Mouse (Mus musculus): ENCODE measurements around the gene 5830473C10Rik. TPM values are rescaled to one million over a fixed set of nuclear protein-coding genes. Genes with fewer than 3 reads are reported as not detected.

Gene 5830473C10Rik
- polyA plus RNA-seq, 1 experiment from 2014 or later: not detected

- Histone ChIP-seq H3K27me3 (ENCODE audit: control insufficient read depth, insufficient read depth, low read length) (no peaks in the 10 kb centered on the region), H3K4me3 (ENCODE audit: low read depth, low read length) (no peak overlapping the region), H3K9ac (ENCODE audit: low read length) (no peak overlapping the region), H3K4me1 (replicated peaks; ENCODE audit: control insufficient read depth, insufficient read depth, low read length) (no peaks in the 10 kb centered on the region), H3K27ac (ENCODE audit: low read depth, low read length) (no peak overlapping the region), H3K36me3 (ENCODE audit: control insufficient read depth, insufficient read depth, low read length) (no peaks in the 10 kb centered on the region), H3K9me3 (ENCODE audit: control insufficient read depth, low read length) (no peaks in the 10 kb centered on the region), H3K4me2 (ENCODE audit: low read depth, low read length, severe bottlenecking) (no peak overlapping the region)
- ATAC-seq (replicated peaks; ENCODE audit: low FRiP score): no peak
- DNase-seq (ENCODE audit: low spot score): no peak
- 87% methylated on average over 4 of the region's 4 CpGs for WGBS
Measured at GRCm38 (mm10) chr5:90564161-90564560, 3.3 kb downstream of the 5830473C10Rik start.

DNA sequence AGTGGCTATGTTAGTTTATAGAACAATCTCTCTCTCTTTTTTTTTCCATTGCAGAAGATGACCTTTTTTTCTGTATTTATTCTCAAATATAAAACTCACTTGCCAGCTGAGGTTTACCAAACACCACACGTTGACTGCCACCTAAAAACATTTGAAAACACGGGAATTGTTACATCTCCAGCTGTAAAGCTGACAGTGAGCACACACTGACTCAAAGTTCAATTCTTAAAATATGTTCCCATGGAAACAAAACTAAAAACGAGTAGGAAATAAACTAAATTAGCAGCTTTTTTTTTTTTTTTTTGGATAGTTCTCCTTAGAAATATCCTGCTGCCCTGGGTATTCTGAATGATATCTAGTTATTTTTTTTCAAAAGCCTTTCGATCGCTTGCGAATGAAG lies 4.3 kb downstream of the 5830473C10Rik start:
- Histone ChIP-seq H3K9ac (ENCODE audit: low read length) (no peak overlapping the region), H3K9me3 (ENCODE audit: control insufficient read depth, low read length) (no peaks in the 10 kb centered on the region), H3K36me3 (ENCODE audit: control insufficient read depth, insufficient read depth, low read length) (no peaks in the 10 kb centered on the region), H3K4me1 (replicated peaks; ENCODE audit: control insufficient read depth, insufficient read depth, low read length) (no peaks in the 10 kb centered on the region), H3K4me2 (ENCODE audit: low read depth, low read length, severe bottlenecking) (no peak overlapping the region), H3K27me3 (ENCODE audit: control insufficient read depth, insufficient read depth, low read length) (no peaks in the 10 kb centered on the region), H3K27ac (ENCODE audit: low read depth, low read length) (no peak overlapping the region), H3K4me3 (ENCODE audit: low read depth, low read length) (no peak overlapping the region)
- no peak for DNase-seq (ENCODE audit: low spot score)
- ATAC-seq (replicated peaks; ENCODE audit: low FRiP score): no peak
- WGBS: 87% methylated on average over 6 of the region's 6 CpGs

GRCm38 (mm10) chr5:90567788-90568187 lies 6.9 kb downstream of the 5830473C10Rik start:
- no peak for DNase-seq (ENCODE audit: low spot score)
- ATAC-seq (replicated peaks; ENCODE audit: low FRiP score): no peak
- H3K4me2 ChIP-seq (ENCODE audit: low read depth, low read length, severe bottlenecking): no peak overlapping the region
- no peaks in the 10 kb centered on the region for H3K27me3 ChIP-seq (ENCODE audit: control insufficient read depth, insufficient read depth, low read length)
- no peaks in the 10 kb centered on the region for H3K9me3 ChIP-seq (ENCODE audit: control insufficient read depth, low read length)
- H3K4me1 ChIP-seq (replicated peaks; ENCODE audit: control insufficient read depth, insufficient read depth, low read length): no peaks in the 10 kb centered on the region
- no peak overlapping the region for H3K27ac ChIP-seq (ENCODE audit: low read depth, low read length)
- no peak overlapping the region for H3K4me3 ChIP-seq (ENCODE audit: low read depth, low read length)
- 84% methylated on average over 5 of the region's 5 CpGs for WGBS
- H3K9ac ChIP-seq (ENCODE audit: low read length): no peak overlapping the region
- H3K36me3 ChIP-seq (ENCODE audit: control insufficient read depth, insufficient read depth, low read length): no peaks in the 10 kb centered on the region

- H3K4me3 ChIP-seq (ENCODE audit: low read depth, low read length): no peak overlapping the region
- H3K4me1 ChIP-seq (replicated peaks; ENCODE audit: control insufficient read depth, insufficient read depth, low read length): no peaks in the 10 kb centered on the region
- no peaks in the 10 kb centered on the region for H3K27me3 ChIP-seq (ENCODE audit: control insufficient read depth, insufficient read depth, low read length)
- DNase-seq (ENCODE audit: low spot score): no peak
- H3K9me3 ChIP-seq (ENCODE audit: control insufficient read depth, low read length): no peaks in the 10 kb centered on the region
- no peaks in the 10 kb centered on the region for H3K36me3 ChIP-seq (ENCODE audit: control insufficient read depth, insufficient read depth, low read length)
- H3K4me2 ChIP-seq (ENCODE audit: low read depth, low read length, severe bottlenecking): no peak overlapping the region
- no peak for ATAC-seq (replicated peaks; ENCODE audit: low FRiP score)
- no peak overlapping the region for H3K9ac ChIP-seq (ENCODE audit: low read length)
- H3K27ac ChIP-seq (ENCODE audit: low read depth, low read length): no peak overlapping the region
Measured at GRCm38 (mm10) chr5:90568338-90568737, 7.4 kb downstream of the 5830473C10Rik start.

GRCm38 (mm10) chr5:90571216-90571615 lies 10.3 kb downstream of the 5830473C10Rik start:
- Histone ChIP-seq H3K9ac (ENCODE audit: low read length) (no peak overlapping the region), H3K9me3 (ENCODE audit: control insufficient read depth, low read length) (no peaks in the 10 kb centered on the region), H3K4me3 (ENCODE audit: low read depth, low read length) (no peak overlapping the region), H3K27me3 (ENCODE audit: control insufficient read depth, insufficient read depth, low read length) (no peaks in the 10 kb centered on the region), H3K4me2 (ENCODE audit: low read depth, low read length, severe bottlenecking) (no peak overlapping the region), H3K4me1 (replicated peaks; ENCODE audit: control insufficient read depth, insufficient read depth, low read length) (no peaks in the 10 kb centered on the region), H3K36me3 (ENCODE audit: control insufficient read depth, insufficient read depth, low read length) (no peaks in the 10 kb centered on the region), H3K27ac (ENCODE audit: low read depth, low read length) (no peak overlapping the region)
- DNase-seq (ENCODE audit: low spot score) (no peak), ATAC-seq (replicated peaks; ENCODE audit: low FRiP score) (no peak)
- 65% methylated on average over 3 of the region's 3 CpGs for WGBS

GRCm38 (mm10) chr5:90577751-90578150 lies 16.8 kb downstream of the 5830473C10Rik start:
- no peak overlapping the region for H3K9ac ChIP-seq (ENCODE audit: low read length)
- no peaks in the 10 kb centered on the region for H3K9me3 ChIP-seq (ENCODE audit: control insufficient read depth, low read length)
- DNase-seq (ENCODE audit: low spot score) (no peak), ATAC-seq (replicated peaks; ENCODE audit: low FRiP score) (no peak)
- no peak overlapping the region for H3K4me2 ChIP-seq (ENCODE audit: low read depth, low read length, severe bottlenecking)
- H3K36me3 ChIP-seq (ENCODE audit: control insufficient read depth, insufficient read depth, low read length): no peaks in the 10 kb centered on the region
- no peak overlapping the region for H3K27ac ChIP-seq (ENCODE audit: low read depth, low read length)
- 92% methylated on average over 9 of the region's 9 CpGs for WGBS
- no peak overlapping the region for H3K4me3 ChIP-seq (ENCODE audit: low read depth, low read length)
- H3K27me3 ChIP-seq (ENCODE audit: control insufficient read depth, insufficient read depth, low read length): no peaks in the 10 kb centered on the region
- no peaks in the 10 kb centered on the region for H3K4me1 ChIP-seq (replicated peaks; ENCODE audit: control insufficient read depth, insufficient read depth, low read length)

GRCm38 (mm10) chr5:90579556-90579955 lies 18.6 kb downstream of the 5830473C10Rik start:
- no peaks in the 10 kb centered on the region for H3K27me3 ChIP-seq (ENCODE audit: control insufficient read depth, insufficient read depth, low read length)
- no peak for DNase-seq (ENCODE audit: low spot score)
- H3K4me2 ChIP-seq (ENCODE audit: low read depth, low read length, severe bottlenecking): no peak overlapping the region
- no peak overlapping the region for H3K9ac ChIP-seq (ENCODE audit: low read length)
- no peak for ATAC-seq (replicated peaks; ENCODE audit: low FRiP score)
- no peaks in the 10 kb centered on the region for H3K36me3 ChIP-seq (ENCODE audit: control insufficient read depth, insufficient read depth, low read length)
- H3K4me1 ChIP-seq (replicated peaks; ENCODE audit: control insufficient read depth, insufficient read depth, low read length): no peaks in the 10 kb centered on the region
- 88% methylated on average over 9 of the region's 9 CpGs for WGBS
- no peak overlapping the region for H3K27ac ChIP-seq (ENCODE audit: low read depth, low read length)
- H3K4me3 ChIP-seq (ENCODE audit: low read depth, low read length): no peak overlapping the region
- H3K9me3 ChIP-seq (ENCODE audit: control insufficient read depth, low read length): no peaks in the 10 kb centered on the region

DNA sequence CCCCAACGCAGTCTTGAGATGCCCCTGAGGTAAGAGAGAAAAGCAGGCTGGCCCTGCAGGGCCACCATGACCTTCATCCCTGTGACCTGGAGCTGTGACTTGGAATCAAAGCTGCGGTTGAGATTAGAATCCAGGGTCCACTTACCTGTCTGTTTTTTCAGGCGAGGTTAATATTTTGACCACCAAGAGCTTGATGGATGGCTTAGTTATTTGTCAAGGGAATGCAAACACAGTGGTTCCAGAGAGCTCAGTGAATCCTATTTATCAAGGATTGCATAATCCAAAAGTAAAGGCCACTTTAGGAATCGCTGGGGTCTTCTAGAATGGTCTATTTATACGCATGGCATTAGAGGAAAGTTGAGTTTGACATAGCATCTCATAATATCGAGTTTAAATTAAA lies 21.3 kb downstream of the 5830473C10Rik start:
- Histone ChIP-seq H3K27ac (ENCODE audit: low read depth, low read length) (no peak overlapping the region), H3K9me3 (ENCODE audit: control insufficient read depth, low read length) (no peaks in the 10 kb centered on the region), H3K4me2 (ENCODE audit: low read depth, low read length, severe bottlenecking) (no peak overlapping the region), H3K36me3 (ENCODE audit: control insufficient read depth, insufficient read depth, low read length) (no peaks in the 10 kb centered on the region), H3K4me1 (replicated peaks; ENCODE audit: control insufficient read depth, insufficient read depth, low read length) (no peaks in the 10 kb centered on the region), H3K9ac (ENCODE audit: low read length) (no peak overlapping the region), H3K27me3 (ENCODE audit: control insufficient read depth, insufficient read depth, low read length) (no peaks in the 10 kb centered on the region), H3K4me3 (ENCODE audit: low read depth, low read length) (no peak overlapping the region)
- no peak for ATAC-seq (replicated peaks; ENCODE audit: low FRiP score)
- 90% methylated on average over 6 of the region's 6 CpGs for WGBS
- DNase-seq (ENCODE audit: low spot score): no peak

GRCm38 (mm10) chr5:90584799-90585198 lies 23.9 kb downstream of the 5830473C10Rik start:
- Histone ChIP-seq H3K9me3 (ENCODE audit: control insufficient read depth, low read length) (no peaks in the 10 kb centered on the region), H3K4me1 (replicated peaks; ENCODE audit: control insufficient read depth, insufficient read depth, low read length) (no peaks in the 10 kb centered on the region), H3K4me3 (ENCODE audit: low read depth, low read length) (no peak overlapping the region), H3K4me2 (ENCODE audit: low read depth, low read length, severe bottlenecking) (no peak overlapping the region), H3K9ac (ENCODE audit: low read length) (no peak overlapping the region), H3K36me3 (ENCODE audit: control insufficient read depth, insufficient read depth, low read length) (no peaks in the 10 kb centered on the region), H3K27ac (ENCODE audit: low read depth, low read length) (no peak overlapping the region), H3K27me3 (ENCODE audit: control insufficient read depth, insufficient read depth, low read length) (no peaks in the 10 kb centered on the region)
- WGBS: 82% methylated on average over 7 of the region's 7 CpGs
- no peak for ATAC-seq (replicated peaks; ENCODE audit: low FRiP score)
- DNase-seq (ENCODE audit: low spot score): no peak
